Mouse (Mus musculus) adrenal gland, adult 8-10 months (tissue): ENCODE data around the gene Fam149a. TPM values are rescaled to one million over a fixed set of nuclear protein-coding genes. Genes with fewer than 3 reads are reported as not detected.

Source experiments
- DNase-seq: peaks from one replicate; pipeline ENCODE4 v3.0.0; 2022
- total RNA-seq, 4 experiments: library from RNA; stranded (reverse); gene quantifications; 2 replicates each; pipeline ENCODE4 v1.2.4; 2022

The Fam149a gene
- total RNA-seq: 10 to 100 TPM; 11.4 to 13.9 (median 12.5) TPM

DNA sequence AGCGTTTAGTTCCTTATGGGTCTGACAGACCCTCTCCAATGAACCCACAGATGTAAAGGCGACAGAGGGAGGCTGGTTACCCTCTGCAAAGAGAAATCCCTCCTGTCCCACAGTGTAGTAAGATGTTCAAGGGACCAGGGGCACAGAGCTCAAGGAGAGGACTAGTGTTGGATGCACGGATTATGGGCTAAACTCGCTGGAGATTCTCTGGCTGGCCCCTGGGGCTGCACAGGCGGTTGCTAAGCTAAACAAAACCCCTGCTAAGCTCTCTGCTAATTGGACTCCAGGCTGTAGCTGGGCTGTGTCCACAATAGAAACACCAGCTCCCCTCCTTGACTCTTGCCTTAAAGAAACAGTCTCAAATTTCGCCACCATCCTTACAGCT lies at the start of gene Fam149a:
Fam149a (minus strand) TSS at position 329 of the 385 bp plus-strand sequence.
- DNase-seq: no peak

DNA sequence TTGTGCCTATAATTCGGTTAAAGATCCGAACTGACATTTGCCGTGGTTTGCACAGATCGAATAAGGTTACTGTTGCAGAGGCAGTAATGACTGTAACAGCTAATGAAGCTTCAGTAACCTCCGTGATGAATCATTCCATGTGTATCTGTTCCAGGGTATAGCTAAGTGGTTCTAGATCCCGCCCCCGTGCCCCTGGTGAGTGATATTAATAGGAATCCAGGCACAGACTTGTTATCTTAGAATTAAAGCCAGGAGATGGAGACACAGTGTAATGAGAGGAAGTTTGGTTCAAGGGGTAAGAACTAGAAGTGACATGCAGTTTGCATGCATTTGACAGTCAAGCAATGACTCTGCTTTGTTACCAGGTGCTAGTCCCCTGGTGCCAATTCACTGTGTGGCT lies 38.1 kb upstream of the Fam149a start:
- no peak for DNase-seq

DNA sequence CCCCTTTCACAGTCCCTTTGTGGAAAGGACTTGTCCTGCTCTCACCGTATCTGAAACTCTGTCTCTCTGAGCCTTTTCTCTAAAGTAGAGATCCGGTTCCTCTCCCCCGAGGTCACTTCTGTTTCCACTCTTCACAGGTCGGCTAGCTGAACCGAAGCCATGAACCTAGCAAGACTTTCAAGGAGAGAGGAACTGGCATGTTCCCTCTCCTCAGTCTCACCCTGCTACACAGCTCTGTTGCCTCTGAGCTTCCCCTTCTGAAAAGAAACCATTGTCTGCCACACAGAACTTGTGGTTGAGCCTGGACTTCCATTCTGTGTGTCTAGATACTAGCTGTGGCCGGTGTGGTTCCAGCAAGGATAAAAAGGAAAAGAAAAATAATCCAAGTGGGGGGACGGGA lies 32.9 kb upstream of the Fam149a start:
- no peak for DNase-seq

- no peak for DNase-seq
Observed at GRCm38 (mm10) chr8:45410882-45411281, 28.8 kb upstream of the Fam149a start, which contains the start of gene Tlr3. Gene Tlr3, minus strand, starts transcription at chr8:45411080.

DNA sequence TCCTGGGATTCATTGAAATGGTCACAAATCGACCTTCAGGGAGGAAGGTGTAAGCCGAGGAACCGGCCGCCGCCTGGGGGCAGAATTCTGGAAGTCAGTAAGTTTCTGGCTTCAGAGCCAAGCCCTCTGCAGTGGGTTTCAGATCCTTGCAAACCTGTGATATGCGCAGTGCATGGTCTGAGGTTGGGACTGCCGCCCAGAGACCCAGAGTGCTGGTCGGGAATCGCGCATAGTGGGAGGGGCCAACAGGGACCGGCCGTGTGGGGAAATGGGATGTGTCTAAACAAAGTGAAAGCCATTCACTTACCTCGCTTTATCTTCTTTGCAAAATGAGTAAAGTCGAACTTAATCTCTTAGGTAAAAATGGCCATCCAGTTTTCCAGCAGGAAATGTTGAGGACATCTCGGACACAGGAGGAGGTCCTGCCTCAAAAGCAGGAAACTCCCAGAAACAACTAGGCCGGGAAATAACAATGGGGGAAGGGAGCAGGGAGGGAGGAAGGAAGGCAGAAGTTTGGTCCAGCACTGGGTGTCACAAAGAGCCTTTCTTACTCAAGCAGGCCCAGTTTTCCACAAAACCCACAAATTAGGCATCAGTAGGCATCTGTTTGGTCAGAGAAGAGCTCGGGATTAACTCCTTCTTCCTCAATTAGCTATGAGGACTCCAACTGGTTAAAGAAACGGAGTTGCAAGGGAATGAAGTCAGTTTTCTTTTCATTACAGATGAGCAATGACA lies 28.2 kb upstream of the Fam149a start:
- peak; percentile 61 for DNase-seq

GRCm38 (mm10) chr8:45409702-45410101 lies 27.6 kb upstream of the Fam149a start:
- DNase-seq: no peak

- DNase-seq: no peak
Observed at GRCm38 (mm10) chr8:45383250-45383649, 1.2 kb upstream of the Fam149a start.

DNA sequence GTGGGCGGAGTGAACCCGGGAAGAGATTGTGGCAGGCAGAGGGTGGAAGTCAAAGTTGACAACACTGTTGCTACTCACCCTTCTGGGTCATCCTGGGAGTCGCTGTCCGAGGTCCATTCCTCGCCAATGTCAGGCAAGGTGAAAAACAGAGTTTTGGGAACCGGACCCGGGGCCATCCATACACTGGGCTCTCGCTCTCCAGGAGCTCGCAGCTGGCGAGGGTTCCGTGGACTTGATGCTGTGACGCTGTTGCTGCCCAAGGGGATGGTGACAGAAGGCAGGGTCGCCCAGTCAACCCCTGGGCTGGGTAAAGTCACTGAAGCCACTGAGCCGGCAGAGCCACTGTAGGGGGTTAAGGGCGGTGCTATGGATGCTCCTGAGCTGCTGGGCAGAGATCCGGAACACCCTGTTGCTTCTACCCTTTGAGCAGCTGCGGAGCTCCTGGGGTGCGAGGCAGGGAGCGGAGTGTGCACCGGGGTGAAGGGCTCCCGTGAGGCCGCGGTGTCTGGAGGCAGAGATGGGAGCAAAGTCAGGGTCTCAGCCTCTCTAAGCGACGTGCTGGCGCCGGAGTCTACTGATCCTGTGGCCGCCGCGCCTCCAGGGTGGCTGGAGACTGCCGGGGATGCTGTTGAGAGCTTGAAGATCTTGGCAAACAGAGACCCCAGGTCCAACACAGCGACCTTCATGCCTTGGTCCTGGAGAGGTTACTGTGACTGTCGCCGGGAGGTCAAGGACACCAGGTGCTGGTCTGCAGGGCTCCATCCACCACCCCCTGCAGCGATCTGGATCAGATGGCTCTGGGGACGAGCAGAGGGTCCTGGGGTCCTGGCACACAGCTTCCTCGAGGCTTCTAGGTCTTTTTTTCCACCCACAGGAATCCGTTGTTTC lies 772 bp downstream of the Fam149a start:
- DNase-seq: no peak

DNA sequence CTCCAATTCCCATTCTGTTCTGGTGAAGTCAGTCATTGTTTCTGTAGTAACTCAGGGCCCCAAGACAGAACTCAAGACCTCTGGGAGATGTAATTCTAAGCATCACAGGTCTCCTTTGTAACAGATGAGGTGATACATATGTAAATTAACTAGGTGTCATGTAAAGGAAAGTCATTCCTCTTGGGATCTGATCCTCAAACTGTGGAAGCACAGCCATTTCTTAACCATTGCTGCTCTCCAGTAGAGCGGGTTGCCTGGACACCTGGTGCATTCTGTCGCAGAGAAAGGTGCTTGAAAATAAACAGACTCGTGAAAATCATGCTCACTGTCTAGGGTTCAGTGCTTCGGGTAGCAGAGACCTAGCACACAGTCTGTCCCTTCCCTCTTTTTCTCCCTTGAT lies 1.5 kb downstream of the Fam149a start:
- DNase-seq: no peak

GRCm38 (mm10) chr8:45374071-45374470 lies 8.0 kb downstream of the Fam149a start:
- no peak for DNase-seq

DNA sequence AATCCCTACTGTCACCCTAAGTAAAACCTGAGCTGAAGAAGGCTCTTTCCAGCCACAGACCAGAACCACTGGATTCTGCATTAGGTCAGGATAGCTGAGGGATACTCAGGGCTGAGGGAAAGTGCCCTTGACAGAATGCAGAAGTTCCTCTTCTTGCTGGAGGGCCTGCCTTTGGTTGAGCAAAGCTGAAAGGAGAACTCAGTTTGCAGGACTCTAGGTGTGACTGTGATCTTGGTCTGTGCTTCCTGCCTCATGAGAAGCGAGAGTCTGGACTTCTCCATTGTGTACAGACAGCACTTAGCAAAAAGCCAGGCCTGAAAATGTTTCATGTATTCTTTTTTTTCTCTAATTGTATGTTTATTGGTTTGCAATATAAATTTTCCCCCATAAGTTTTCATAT lies 14.9 kb downstream of the Fam149a start:
- DNase-seq: no peak

DNA sequence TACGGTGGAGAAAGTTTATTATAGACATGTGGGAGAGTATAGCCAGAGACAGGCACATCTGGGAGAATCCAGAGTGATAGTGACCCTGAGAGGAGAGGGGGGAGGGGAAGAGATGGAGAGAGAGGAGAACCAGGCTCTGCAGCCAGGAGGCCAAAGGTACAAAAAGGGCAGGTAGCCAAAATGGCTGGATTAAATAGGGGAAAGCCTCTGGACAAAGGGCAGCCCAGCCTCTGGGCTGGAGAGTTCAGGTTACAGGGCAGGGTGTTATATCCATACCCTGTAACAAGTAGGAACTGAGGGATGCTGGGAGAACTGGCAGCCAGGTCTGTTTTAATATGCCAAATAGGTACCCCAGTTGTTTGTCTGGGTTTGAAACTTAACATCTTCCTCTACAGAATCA lies 18.9 kb downstream of the Fam149a start:
- DNase-seq: no peak

- no peak for DNase-seq
Observed at GRCm38 (mm10) chr8:45362323-45362722, 19.8 kb downstream of the Fam149a start.

DNA sequence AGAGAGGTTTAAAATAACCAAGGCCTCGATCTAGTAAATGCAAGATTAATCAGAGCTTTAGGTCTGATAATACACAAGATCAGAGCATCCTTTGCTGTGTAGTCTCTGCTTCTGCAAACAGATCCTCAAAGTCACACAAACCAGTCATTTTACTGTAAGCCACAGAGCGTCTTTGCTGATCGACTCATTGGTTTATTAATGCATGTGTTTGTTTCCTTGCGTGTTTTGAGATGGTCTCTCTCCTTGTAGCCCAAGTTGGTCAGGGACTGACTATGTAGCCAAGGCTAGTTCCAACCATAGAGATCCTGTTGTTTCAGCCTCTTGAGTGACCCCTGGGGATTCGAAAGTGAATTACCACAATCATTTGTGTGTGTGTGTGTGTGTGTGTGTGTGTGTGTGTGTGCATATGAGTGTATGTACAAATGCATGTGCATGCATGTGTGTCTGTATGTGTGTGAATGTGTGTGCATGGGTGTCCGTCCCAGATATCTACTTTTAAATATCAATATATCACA lies 22.9 kb downstream of the Fam149a start:
- no peak for DNase-seq

DNA sequence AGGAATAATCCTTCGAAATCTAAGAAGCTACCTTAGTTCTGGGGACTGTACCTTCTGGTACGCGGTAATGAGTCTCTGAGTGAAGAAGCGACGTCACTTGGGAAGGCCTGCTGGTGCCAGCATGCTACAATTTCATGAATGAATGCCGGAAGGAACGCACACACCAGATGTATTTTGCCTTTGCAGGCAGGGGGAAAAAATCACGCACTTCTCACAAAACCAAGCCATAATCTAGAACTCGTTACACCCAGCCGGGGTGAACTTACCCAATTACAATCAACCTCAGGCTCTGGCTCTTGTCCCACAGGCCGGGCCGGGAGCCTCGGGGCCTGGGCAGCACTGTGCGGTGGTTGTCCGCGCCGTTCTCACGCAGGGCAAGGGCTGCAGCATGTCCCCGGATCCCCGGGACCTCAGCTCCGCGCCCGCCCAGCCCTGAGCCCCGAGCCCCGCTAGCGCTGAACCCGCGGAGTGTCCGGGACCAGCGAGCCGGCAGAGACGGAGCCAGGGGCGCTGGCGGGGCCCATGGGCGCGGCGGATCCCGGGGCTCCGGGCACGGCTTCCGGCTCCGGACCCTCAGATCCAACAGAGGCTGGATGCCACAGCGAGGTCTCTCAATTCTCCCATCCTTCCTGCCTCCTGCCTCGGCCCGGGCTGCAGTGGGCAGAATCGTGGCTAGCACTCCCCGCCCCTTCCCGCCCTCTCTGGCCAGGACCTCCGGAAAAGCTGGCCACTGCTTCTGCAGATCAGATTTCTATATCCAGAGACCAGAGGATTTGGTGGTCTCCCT lies 23.8 kb downstream of the Fam149a start:
- no peak for DNase-seq

- DNase-seq: no peak
Observed at GRCm38 (mm10) chr8:45355809-45356208, 26.3 kb downstream of the Fam149a start.

DNA sequence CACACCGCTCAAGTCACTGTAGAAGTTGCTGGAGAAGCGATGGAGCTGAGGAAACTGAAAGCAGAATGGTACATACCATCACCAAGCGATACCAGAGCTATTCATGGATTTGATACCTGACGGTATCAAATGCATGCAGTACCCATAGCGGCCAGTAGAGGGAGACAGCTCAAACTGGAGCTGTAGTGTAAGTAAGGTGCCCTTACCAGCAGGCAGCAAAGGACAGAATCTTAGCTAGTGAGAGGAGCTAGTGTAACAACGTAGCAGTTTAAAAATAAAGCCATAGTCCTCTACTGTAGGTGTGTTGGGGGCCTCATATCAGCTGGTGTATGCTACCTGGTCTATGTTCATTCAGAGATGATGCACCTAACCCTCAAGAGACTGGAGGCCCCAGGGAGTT lies 37.1 kb downstream of the Fam149a start:
- DNase-seq: peak; percentile 19

- DNase-seq: no peak
Observed at GRCm38 (mm10) chr8:45344298-45344697, 37.8 kb downstream of the Fam149a start.

- DNase-seq: no peak
Observed at GRCm38 (mm10) chr8:45341630-45342628, 40.2 kb downstream of the Fam149a start.

DNA sequence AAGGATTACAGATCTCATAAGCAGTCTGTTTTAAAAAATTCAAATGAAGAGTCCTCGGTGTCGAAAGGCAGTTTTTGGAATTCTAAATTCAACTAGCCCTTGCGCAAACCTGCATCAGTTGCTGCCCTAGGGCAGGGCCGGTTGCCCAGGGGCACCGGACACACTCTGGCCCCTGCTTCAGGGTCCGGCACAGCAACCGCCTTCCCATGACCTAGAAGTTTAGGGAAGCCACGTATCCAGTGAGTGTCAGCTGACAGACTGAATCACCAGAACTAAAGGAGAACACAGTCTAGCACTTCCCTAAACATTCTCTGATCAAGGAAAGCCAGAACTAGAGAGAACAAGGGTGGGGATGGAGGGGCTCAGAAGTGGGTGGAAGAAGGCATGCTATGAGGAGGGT lies 48.6 kb downstream of the Fam149a start:
- DNase-seq: peak; percentile 54

- DNase-seq: peak; percentile 82
Observed at GRCm38 (mm10) chr8:45332685-45333409, 49.2 kb downstream of the Fam149a start, which contains the start of gene Cyp4v3. Gene Cyp4v3, minus strand, starts transcription at chr8:45333216.
